Mouse (Mus musculus): ENCODE data around the gene Dlx4. TPM values are rescaled to one million over a fixed set of nuclear protein-coding genes. Genes with fewer than 3 reads are reported as not detected.
A peak's percentile ranks its signal among the peaks of the same experiment; 100 is the strongest.

Dlx4 gene
- polyA plus RNA-seq, 1 experiment from 2014 or later, result 0.99 TPM

DNA sequence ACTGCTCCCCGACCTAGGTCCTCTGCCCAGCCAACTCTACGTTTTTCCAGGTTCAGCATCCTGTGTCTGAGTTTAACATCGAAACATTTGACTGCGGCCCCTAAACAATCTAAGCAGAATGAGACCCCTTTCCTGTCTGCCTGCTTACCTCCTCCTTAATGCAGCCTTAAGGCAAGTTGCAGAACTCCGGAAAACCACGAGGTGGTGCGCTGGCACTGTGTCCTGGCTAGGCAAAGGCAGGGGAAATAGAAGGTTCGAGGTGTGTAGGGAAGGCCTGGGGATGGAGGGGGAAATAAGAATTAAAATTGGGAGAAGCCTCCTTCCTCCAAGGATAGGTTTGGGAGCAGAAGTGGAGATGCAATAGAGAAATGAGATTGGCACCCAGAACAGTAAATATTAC, 27.6 kb downstream of the Dlx4 start:
- peak; percentile 35; the same call in 1 of the 2 replicates for ATAC-seq (ENCODE audit: insufficient read depth, low FRiP score)
- Histone ChIP-seq H3K36me3 (ENCODE audit: control insufficient read depth, insufficient read depth, low read length) (no peaks in the 10 kb centered on the region), H3K27ac (ENCODE audit: low read length) (no peak overlapping the region), H3K4me2 (ENCODE audit: low read depth, low read length) (no peak overlapping the region), H3K4me3 (replicated peaks; ENCODE audit: low read length) (no peak overlapping the region), H3K9ac (ENCODE audit: low read length) (no peak overlapping the region), H3K27me3 (ENCODE audit: control insufficient read depth, insufficient read depth, low read length) (peaks cover 47% of the 10 kb centered on the region), H3K9me3 (replicated peaks; ENCODE audit: control insufficient read depth, low read length) (no peaks in the 10 kb centered on the region), H3K4me1 (ENCODE audit: control insufficient read depth, insufficient read depth, low read length) (peaks cover 8% of the 10 kb centered on the region; the same call in 1 of the 2 replicates)
- WGBS, result 2% methylated on average over 8 of the region's 8 CpGs

DNA sequence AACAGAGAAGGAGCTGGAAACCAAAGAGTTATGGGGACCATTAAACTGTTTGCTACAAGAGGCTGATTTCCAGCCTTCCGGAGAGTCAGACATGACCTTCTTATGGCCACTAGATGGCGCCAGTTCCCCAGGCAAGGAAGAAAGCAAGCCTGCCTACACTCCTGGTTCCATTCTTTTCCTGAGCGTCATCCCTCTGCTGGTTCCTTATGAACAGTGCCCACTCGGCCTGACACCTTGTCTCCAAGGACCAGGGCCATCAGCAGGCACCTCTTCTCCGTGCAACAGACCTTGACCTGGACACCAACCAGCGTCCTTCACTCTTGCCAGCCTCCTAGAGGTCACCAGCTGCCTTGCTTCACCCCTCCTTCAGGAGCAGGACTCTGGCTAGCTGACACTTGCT, 29.0 kb downstream of the Dlx4 start:
- Histone ChIP-seq H3K36me3 (ENCODE audit: control insufficient read depth, insufficient read depth, low read length) (no peaks in the 10 kb centered on the region), H3K9ac (ENCODE audit: low read length) (no peak overlapping the region), H3K4me3 (replicated peaks; ENCODE audit: low read length) (no peak overlapping the region), H3K4me1 (ENCODE audit: control insufficient read depth, insufficient read depth, low read length) (peaks cover 8% of the 10 kb centered on the region; the same call in 1 of the 2 replicates), H3K27me3 (ENCODE audit: control insufficient read depth, insufficient read depth, low read length) (peaks cover 32% of the 10 kb centered on the region), H3K27ac (ENCODE audit: low read length) (no peak overlapping the region), H3K9me3 (replicated peaks; ENCODE audit: control insufficient read depth, low read length) (no peaks in the 10 kb centered on the region), H3K4me2 (ENCODE audit: low read depth, low read length) (no peak overlapping the region)
- ATAC-seq (ENCODE audit: insufficient read depth, low FRiP score), result peak; percentile 58
- WGBS, result 2% methylated on average over 6 of the region's 6 CpGs

DNA sequence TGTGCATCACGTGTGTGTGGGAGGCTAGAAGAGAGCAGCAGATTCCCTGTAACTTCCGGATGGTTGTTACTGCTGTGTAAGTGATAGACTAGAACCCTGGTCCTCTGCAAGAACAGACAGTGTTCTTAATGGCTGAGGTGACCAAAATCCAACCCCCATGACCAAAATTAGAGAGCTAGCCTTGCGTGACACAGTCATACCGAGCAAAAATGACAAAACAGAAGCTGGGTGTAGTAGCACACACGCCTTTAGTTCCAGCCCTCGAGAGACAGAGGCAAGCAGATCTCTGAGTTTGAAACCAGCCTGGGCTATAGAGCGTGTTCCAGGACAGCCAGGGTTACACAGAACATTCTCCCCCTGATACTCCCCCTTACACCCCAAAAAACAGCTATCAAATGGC, 36.0 kb downstream of the Dlx4 start:
- Histone ChIP-seq H3K36me3 (ENCODE audit: control insufficient read depth, insufficient read depth, low read length) (no peaks in the 10 kb centered on the region), H3K9ac (ENCODE audit: low read length) (no peak overlapping the region), H3K4me1 (ENCODE audit: control insufficient read depth, insufficient read depth, low read length) (peaks cover 5% of the 10 kb centered on the region; the same call in 1 of the 2 replicates), H3K9me3 (replicated peaks; ENCODE audit: control insufficient read depth, low read length) (no peaks in the 10 kb centered on the region), H3K4me2 (ENCODE audit: low read depth, low read length) (no peak overlapping the region), H3K4me3 (replicated peaks; ENCODE audit: low read length) (no peak overlapping the region), H3K27me3 (ENCODE audit: control insufficient read depth, insufficient read depth, low read length) (no peaks in the 10 kb centered on the region), H3K27ac (ENCODE audit: low read length) (no peak overlapping the region)
- 88% methylated on average over 7 of the region's 7 CpGs for WGBS
- ATAC-seq (ENCODE audit: insufficient read depth, low FRiP score), result no peak

DNA sequence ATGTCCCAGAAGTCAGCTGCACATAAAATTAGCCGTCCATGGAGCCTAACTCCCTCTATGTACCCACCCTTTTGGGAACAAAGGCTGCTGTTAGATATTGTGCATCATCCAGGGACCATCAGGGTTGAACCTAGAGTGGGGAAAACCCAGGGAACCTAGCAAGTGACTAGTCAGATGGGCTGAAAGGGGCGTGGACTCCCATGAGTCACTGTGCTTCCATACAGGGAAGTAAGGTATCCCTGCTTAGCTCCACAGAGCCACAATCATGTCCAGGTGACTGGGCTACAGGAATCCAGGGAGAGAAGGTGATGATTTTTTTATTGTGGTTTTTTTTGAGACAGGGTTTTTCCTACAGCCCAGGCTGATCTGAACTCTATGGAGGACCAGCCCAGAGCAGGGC, 37.1 kb downstream of the Dlx4 start:
- Histone ChIP-seq H3K27me3 (ENCODE audit: control insufficient read depth, insufficient read depth, low read length) (no peaks in the 10 kb centered on the region), H3K9me3 (replicated peaks; ENCODE audit: control insufficient read depth, low read length) (no peaks in the 10 kb centered on the region), H3K4me1 (ENCODE audit: control insufficient read depth, insufficient read depth, low read length) (peaks cover 5% of the 10 kb centered on the region; the same call in 1 of the 2 replicates), H3K4me2 (ENCODE audit: low read depth, low read length) (no peak overlapping the region), H3K9ac (ENCODE audit: low read length) (no peak overlapping the region), H3K27ac (ENCODE audit: low read length) (no peak overlapping the region), H3K36me3 (ENCODE audit: control insufficient read depth, insufficient read depth, low read length) (no peaks in the 10 kb centered on the region), H3K4me3 (replicated peaks; ENCODE audit: low read length) (no peak overlapping the region)
- ATAC-seq (ENCODE audit: insufficient read depth, low FRiP score), result no peak
- WGBS, result 80% methylated on average over 2 of the region's 2 CpGs

DNA sequence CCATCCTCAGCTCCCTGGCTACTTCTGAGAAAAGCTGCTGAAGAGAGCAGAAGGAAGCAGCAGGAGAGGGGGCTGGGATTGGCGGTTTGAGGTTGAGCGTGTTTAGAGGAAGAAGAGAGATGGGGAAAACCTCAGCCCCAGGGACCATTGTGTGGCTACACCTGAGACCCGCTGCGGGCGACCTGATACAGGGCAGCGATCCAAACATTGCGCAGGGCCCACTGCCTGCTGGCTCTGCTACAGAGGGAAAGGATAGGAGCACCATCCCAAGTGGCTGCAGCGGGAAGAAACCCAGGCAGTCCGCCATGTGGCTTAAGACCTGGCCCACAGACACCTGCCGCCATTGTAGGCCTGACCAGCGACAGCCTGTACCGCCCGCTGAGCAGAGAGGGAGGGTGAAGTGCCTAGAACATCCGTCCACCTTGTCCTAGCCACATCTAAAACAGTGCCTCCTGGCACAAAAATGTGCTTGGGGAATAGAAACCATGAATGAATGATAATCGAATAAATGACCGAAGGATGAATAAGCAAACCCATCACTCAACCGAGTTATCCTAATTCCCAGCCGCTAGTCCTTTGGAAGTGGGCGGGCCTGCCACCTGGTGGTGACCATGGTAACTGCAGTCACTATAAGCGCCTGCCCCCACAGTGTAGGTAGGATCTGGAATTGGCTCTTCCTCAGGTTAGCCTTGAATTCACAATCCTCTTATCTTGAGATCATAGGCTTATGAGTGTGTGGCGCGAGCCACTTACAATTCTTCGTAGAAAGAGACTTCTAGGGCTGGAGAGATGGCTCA, 39.4 kb downstream of the Dlx4 start:
- ATAC-seq (ENCODE audit: insufficient read depth, low FRiP score), result peak; percentile 37; the same call in 1 of the 2 replicates
- H3K27ac ChIP-seq (ENCODE audit: low read length), result no peak overlapping the region
- H3K36me3 ChIP-seq (ENCODE audit: control insufficient read depth, insufficient read depth, low read length), result no peaks in the 10 kb centered on the region
- no peak overlapping the region for H3K4me3 ChIP-seq (replicated peaks; ENCODE audit: low read length)
- no peaks in the 10 kb centered on the region for H3K9me3 ChIP-seq (replicated peaks; ENCODE audit: control insufficient read depth, low read length)
- no peak overlapping the region for H3K4me2 ChIP-seq (ENCODE audit: low read depth, low read length)
- peaks cover 5% of the 10 kb centered on the region; the same call in 1 of the 2 replicates for H3K4me1 ChIP-seq (ENCODE audit: control insufficient read depth, insufficient read depth, low read length)
- 36% methylated on average over 23 of the region's 23 CpGs for WGBS
- no peaks in the 10 kb centered on the region for H3K27me3 ChIP-seq (ENCODE audit: control insufficient read depth, insufficient read depth, low read length)
- no peak overlapping the region for H3K9ac ChIP-seq (ENCODE audit: low read length)

DNA sequence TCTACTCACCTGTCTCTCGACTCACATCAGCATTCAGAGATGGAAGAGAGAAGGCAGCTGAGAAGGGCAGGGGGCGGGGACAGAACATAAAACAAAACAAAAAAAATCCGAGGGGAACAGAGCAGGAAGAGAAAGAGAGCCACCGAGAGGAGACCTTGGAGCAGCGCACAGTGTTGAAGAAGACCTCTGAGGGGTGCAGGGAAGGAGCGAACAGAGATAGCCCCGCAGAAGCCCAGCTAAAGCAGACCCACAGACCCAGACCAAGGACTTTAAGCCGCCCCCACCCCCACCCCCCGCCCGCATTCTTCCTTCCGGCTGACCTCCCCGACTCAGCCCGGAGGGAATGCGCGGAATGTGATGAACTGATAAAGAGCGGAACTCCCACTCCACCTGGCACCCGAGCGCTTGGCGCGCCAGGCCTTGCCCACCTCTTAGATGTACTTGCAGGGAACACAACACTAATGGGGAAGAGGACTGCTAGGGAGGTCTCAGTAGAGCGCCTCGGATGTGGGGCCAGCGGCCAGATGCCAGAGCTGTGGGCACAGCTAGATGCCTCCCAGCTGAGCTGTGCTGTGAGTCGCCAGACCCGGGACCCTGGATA, 40.7 kb downstream of the Dlx4 start:
- ATAC-seq (ENCODE audit: insufficient read depth, low FRiP score), result 0 out of 2 replicates have a peak, but pooled peaks have one; percentile 5

DNA sequence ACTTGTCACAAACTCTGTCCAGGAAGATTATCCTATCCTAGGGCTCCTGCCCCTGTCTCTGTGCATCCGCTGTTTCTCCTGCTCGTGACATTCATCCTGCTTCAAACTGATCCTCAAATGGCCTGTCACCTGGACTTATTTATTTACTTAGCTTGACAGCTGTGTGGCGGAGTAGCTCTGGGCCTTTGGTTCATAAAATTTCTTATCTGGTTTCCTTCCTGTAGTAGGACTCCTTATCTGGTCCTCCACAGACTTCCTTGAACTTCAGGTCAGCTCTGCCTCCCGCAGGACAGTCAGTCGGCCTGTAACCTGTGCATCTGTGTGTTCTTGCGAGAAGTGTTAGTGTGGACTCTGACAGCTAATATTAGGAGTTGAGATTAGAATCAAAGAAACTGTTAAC, 41.8 kb downstream of the Dlx4 start:
- H3K9me3 ChIP-seq (replicated peaks; ENCODE audit: control insufficient read depth, low read length), result no peaks in the 10 kb centered on the region
- no peak for ATAC-seq (ENCODE audit: insufficient read depth, low FRiP score)
- 57% methylated on average over 6 of the region's 6 CpGs for WGBS
- H3K27ac ChIP-seq (ENCODE audit: low read length), result no peak overlapping the region
- no peak overlapping the region for H3K9ac ChIP-seq (ENCODE audit: low read length)
- peaks cover 15% of the 10 kb centered on the region; the same call in 1 of the 2 replicates for H3K4me1 ChIP-seq (ENCODE audit: control insufficient read depth, insufficient read depth, low read length)
- no peaks in the 10 kb centered on the region for H3K36me3 ChIP-seq (ENCODE audit: control insufficient read depth, insufficient read depth, low read length)
- no peaks in the 10 kb centered on the region for H3K27me3 ChIP-seq (ENCODE audit: control insufficient read depth, insufficient read depth, low read length)
- H3K4me2 ChIP-seq (ENCODE audit: low read depth, low read length), result no peak overlapping the region
- no peak overlapping the region for H3K4me3 ChIP-seq (replicated peaks; ENCODE audit: low read length)

More for the DNA sequence above, 40.7 kb downstream of the Dlx4 start:
- no peaks in the 10 kb centered on the region for H3K27me3 ChIP-seq (ENCODE audit: control insufficient read depth, insufficient read depth, low read length)
- H3K9me3 ChIP-seq (replicated peaks; ENCODE audit: control insufficient read depth, low read length), result no peaks in the 10 kb centered on the region
- H3K4me1 ChIP-seq (ENCODE audit: control insufficient read depth, insufficient read depth, low read length), result peaks cover 15% of the 10 kb centered on the region; the same call in 1 of the 2 replicates
- peak overlapping the region; percentile 45 for H3K4me2 ChIP-seq (ENCODE audit: low read depth, low read length)
- H3K27ac ChIP-seq (ENCODE audit: low read length), result no peak overlapping the region
- H3K9ac ChIP-seq (ENCODE audit: low read length), result peak overlapping the region; percentile 24
- whole genome bisulfite sequencing, result 4% methylated on average over 25 of the region's 25 CpGs
- H3K4me3 ChIP-seq (replicated peaks; ENCODE audit: low read length), result peak overlapping the region; percentile 17; the same call in 1 of the 2 replicates
- no peaks in the 10 kb centered on the region for H3K36me3 ChIP-seq (ENCODE audit: control insufficient read depth, insufficient read depth, low read length)

DNA sequence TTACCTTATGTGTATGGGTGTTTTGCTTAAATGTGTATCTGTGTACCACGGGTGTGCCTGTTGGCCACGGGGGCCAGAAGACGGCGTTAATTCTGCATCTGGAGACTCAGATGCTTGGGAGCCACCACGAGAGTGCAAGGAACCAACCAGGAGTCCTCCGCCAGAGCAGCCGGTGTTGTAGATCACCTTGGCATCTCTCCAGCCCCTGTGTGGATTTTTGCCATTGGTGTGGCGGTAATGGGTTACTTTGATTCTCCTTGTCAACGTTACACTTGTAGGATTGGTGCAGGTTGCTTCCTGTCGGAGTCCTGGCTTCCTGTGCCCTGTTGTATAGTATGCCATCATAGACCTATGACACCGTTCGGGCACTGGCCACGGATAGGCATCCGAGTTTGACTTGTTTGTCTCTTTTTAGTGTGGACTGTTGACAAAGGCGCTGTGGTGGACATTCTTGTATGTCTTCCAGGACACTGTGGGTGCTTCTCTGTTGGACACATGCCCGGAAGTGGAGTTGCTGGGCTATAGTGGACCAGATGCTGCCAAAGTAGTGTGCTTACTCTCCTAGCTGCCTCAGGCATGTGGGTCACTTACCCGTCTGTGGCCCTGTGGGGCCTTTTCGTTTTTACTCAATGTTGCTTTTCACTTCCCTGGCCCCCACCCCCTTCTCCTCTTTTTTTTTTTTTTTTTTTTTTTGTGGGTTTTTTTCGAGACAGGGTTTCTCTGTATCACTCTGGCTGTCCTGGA, 43.7 kb downstream of the Dlx4 start:
- no peaks in the 10 kb centered on the region for H3K9me3 ChIP-seq (replicated peaks; ENCODE audit: control insufficient read depth, low read length)
- no peaks in the 10 kb centered on the region for H3K27me3 ChIP-seq (ENCODE audit: control insufficient read depth, insufficient read depth, low read length)
- no peak overlapping the region for H3K9ac ChIP-seq (ENCODE audit: low read length)
- H3K4me3 ChIP-seq (replicated peaks; ENCODE audit: low read length), result no peak overlapping the region
- 81% methylated on average over 19 of the region's 19 CpGs for WGBS
- peaks cover 27% of the 10 kb centered on the region for H3K4me1 ChIP-seq (ENCODE audit: control insufficient read depth, insufficient read depth, low read length)
- no peak for ATAC-seq (ENCODE audit: insufficient read depth, low FRiP score)
- no peak overlapping the region for H3K4me2 ChIP-seq (ENCODE audit: low read depth, low read length)
- H3K36me3 ChIP-seq (ENCODE audit: control insufficient read depth, insufficient read depth, low read length), result no peaks in the 10 kb centered on the region
- H3K27ac ChIP-seq (ENCODE audit: low read length), result no peak overlapping the region
